Mouse (Mus musculus) heart, embryonic 10.5 days (tissue): ENCODE data around the gene Ap3m1. TPM values are rescaled to one million over a fixed set of nuclear protein-coding genes. Genes with fewer than 3 reads are reported as not detected.
A peak's percentile ranks its signal among the peaks of the same experiment; 100 is the strongest.

Experiments used
- DNase-seq: peaks from one replicate; pipeline ENCODE4 v3.0.0-alpha.2; 2017; ENCODE audit warnings: low spot score
- H3K27ac ChIP-seq: fragments of 300-500 bp; sonication (generic); 2 replicates; pipeline ENCODE4 v1.5.1; 2016; ENCODE audit warnings: mild to moderate bottlenecking
- H3K27me3 ChIP-seq: fragments of 300-500 bp; sonication (generic); 2 replicates; pipeline ENCODE4 v1.6.1; 2016; ENCODE audit warnings: mild to moderate bottlenecking; ENCODE audit not compliant: poor library complexity, insufficient read depth, severe bottlenecking
- H3K36me3 ChIP-seq: fragments of 300-500 bp; sonication (generic); 2 replicates; pipeline ENCODE4 v1.6.1; 2016; ENCODE audit warnings: mild to moderate bottlenecking, moderate library complexity
- H3K4me1 ChIP-seq: fragments of 300-500 bp; sonication (generic); 2 replicates; pipeline ENCODE4 v1.6.1; 2016; ENCODE audit warnings: mild to moderate bottlenecking
- H3K4me3 ChIP-seq: fragments of 300-500 bp; sonication (generic); 2 replicates; pipeline ENCODE4 v1.5.1; 2016; ENCODE audit warnings: mild to moderate bottlenecking, moderate library complexity
- H3K9me3 ChIP-seq: fragments of 300-500 bp; sonication (generic); 2 replicates; pipeline ENCODE4 v1.6.1; 2016; ENCODE audit warnings: mild to moderate bottlenecking, moderate library complexity
- WGBS: fragments of 180-500 bp; shearing (Covaris S2); methylation state at CpG from one replicate; pipeline ENCODE4 v1.1.7; 2016; 5-methylcytosine and 5-hydroxymethylcytosine counted together
- polyA plus RNA-seq: library from polyadenylated mRNA; unstranded; fragments of >200 nt; fragmentation: Nextera tagmentation; extraction: Ambion mirVana; gene quantifications from 2 replicates; pipeline ENCODE4 v1.2.1, GENCODE M21; 2016

The Ap3m1 gene
- polyA plus RNA-seq, 1 experiment from 2014 or later = 82.2 TPM

DNA sequence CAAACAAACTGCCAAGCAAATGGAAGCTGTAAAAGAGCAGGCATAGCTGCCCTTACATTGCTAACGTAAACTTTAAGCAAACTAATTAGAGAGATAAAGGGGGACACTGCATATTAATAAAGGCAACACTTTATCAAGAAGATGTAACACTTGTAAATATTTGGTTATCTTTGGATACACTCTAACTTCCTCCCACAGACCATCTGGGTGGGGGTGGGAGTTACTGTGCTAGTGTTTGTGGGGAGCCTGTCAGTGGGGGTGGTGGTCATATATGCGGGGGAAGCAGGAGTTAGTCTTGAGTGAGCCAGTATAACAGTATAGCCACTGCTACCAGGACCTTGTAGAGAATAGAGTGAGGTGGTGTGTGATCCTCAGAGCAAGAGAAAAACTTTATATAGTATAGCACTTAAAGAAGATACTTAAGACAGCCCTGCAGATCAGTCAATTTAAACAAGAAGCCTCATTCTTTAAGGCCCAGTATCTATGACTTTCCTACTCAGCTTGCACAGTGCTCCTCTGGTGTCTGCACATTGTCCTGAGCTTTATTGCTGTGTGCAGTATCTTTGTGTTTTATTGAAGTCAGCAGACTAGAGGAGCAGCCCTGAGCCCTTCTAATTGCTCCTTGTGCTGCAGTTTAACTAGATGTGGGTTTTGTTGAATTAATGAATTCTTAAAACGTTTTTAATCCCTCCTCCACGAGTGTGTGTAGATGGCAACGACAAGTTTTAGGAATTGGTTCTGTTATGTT, 10.6 kb upstream of the Ap3m1 start:
- 65% methylated on average over 5 of the region's 5 CpGs for WGBS
- Histone ChIP-seq H3K4me1 (peaks cover 28% of the 10 kb centered on the region), H3K27ac (no peak overlapping the region), H3K9me3 (no peaks in the 10 kb centered on the region), H3K27me3 (no peaks in the 10 kb centered on the region), H3K36me3 (0 out of 2 replicates have a peak, but pooled peaks cover under 1% of the 10 kb centered on the region), H3K4me3 (no peak overlapping the region)
- DNase-seq = no peak

DNA sequence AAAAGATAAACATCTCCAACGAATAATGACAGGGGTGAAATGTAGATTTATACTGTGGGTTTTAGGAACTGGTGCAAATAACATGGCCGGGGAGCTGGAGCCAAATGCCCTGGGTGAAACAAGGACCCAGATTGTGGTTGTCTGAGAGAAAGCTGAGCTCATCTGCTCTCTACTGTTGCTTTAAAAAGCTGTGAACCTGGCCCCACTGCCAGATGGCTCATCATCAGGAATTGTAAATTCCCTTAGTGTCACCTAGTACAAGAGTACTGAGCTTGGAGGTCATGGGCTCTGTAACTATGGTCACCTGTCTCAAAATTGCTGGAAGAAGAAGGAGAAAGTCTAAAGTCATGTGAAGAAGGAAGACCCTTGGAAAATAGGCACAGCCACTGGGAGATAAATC, 6.7 kb upstream of the Ap3m1 start:
- DNase-seq = no peak
- Histone ChIP-seq H3K27me3 (no peaks in the 10 kb centered on the region), H3K27ac (no peak overlapping the region), H3K4me3 (no peak overlapping the region), H3K4me1 (peaks cover 13% of the 10 kb centered on the region), H3K9me3 (no peaks in the 10 kb centered on the region), H3K36me3 (0 out of 2 replicates have a peak, but pooled peaks cover 9% of the 10 kb centered on the region)
- WGBS = 89% methylated on average over 2 of the region's 2 CpGs

DNA sequence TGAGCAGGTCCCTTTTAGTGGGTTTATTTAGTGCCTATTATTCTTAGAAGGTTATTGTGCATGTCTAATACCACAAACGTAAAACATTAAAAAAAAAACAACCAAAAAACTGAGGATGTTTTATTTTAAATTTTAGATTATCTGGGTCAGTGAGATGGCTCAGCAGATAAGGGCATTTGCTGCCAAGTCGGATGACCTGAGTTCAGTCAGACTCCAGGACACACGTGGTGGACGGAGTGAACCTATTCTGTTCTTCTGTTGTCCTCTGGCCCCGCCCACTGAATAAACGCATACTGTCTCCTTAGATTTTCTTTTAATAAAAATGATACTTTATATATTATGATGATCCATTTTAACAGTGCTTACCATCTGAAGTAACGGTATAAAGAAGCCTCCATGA, 1.3 kb upstream of the Ap3m1 start:
- Histone ChIP-seq H3K4me3 (peak overlapping the region; percentile 90), H3K36me3 (0 out of 2 replicates have a peak, but pooled peaks cover 9% of the 10 kb centered on the region), H3K4me1 (peaks cover 20% of the 10 kb centered on the region), H3K27me3 (no peaks in the 10 kb centered on the region), H3K27ac (peak overlapping the region; percentile 97), H3K9me3 (no peaks in the 10 kb centered on the region)
- WGBS = 46% methylated on average over 7 of the region's 7 CpGs
- DNase-seq = no peak

DNA sequence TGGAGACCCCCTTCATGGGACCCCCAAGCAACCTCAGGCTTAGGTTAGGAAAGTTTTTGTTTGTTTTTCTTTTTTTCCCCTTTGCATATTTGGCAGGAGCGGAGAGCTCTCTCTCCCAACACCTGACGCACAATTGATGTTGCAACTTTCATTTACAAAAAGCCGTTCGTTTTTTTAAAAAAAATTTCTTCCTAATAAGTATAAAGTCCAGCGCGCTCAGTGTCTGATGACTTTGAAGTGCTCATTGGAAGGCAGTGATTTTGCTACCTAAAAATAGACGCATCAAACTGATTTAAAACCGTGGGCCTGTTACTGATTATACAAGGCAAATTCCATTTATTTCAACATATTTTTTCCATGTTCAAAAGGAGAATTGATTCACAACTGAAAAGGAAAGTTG, 843 bp upstream of the Ap3m1 start:
- 0 out of 2 replicates have a peak, but pooled peaks cover 9% of the 10 kb centered on the region for H3K36me3 ChIP-seq
- WGBS = 4% methylated on average over 8 of the region's 8 CpGs
- H3K27ac ChIP-seq = peak overlapping the region; percentile 97
- peak overlapping the region; percentile 90 for H3K4me3 ChIP-seq
- no peaks in the 10 kb centered on the region for H3K27me3 ChIP-seq
- DNase-seq = no peak
- no peaks in the 10 kb centered on the region for H3K9me3 ChIP-seq
- H3K4me1 ChIP-seq = peaks cover 20% of the 10 kb centered on the region

DNA sequence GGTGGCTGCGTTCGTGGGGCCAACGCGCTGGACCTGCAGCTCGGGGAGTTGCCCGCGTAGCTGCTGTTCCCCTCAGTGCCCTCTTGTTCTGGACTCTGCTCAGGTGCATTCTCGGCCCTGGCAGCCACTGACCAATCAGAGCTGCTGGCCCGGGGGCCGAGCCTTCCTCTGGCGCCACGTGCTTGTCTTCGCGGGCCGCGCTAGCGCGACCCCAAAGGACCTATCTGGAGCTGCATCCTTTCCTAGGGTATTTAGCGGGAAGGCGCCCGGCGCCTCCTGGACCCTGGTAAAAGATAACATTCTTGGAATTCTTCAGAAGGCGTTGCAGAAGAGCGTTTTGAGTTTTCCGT, 448 bp upstream of the Ap3m1 start:
- no peaks in the 10 kb centered on the region for H3K27me3 ChIP-seq
- no peaks in the 10 kb centered on the region for H3K9me3 ChIP-seq
- peaks cover 24% of the 10 kb centered on the region for H3K4me1 ChIP-seq
- WGBS = under 1% methylated on average over 25 of the region's 25 CpGs
- H3K27ac ChIP-seq = peak overlapping the region; percentile 97
- DNase-seq = peak; percentile 93
- H3K4me3 ChIP-seq = peak overlapping the region; percentile 90
- 0 out of 2 replicates have a peak, but pooled peaks cover 9% of the 10 kb centered on the region for H3K36me3 ChIP-seq

DNA sequence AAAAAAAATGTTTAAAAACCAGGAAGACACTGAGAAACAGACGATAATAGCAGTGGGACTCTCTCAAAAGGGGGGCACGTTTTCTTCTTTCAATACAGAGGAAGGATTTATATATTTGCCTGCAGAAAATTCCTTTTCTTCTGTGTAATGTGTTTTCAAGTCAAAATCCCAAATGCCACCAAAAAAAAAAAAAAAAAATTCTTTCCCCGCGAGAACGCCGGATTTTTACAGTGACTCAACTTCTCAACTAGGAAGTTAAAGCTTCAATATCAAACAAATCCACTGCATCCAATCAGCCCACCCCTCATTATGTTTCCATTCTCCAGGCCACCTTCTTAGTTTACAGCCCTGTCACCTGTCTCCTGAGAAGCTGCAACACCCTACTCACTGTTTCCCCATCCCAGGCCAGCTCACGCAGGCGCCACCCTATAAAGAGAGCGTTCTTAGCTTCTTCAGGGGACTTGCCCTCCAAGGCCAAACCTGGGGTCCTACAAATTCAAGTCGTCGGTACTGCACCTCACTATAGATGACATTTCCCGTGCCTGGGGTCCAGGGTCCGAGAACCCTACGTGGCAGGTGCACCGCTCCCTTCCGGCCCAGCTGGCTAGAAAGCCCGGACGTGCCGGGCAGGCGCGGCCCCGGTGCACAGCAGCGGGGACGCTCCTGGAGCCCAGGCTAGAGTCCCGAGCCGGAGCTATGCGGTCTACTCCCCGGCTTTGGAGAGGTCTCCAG, 762 bp downstream of the Ap3m1 start:
- no peaks in the 10 kb centered on the region for H3K9me3 ChIP-seq
- H3K4me3 ChIP-seq = peak overlapping the region; percentile 90
- H3K36me3 ChIP-seq = 0 out of 2 replicates have a peak, but pooled peaks cover 7% of the 10 kb centered on the region
- H3K4me1 ChIP-seq = peaks cover 25% of the 10 kb centered on the region
- no peaks in the 10 kb centered on the region for H3K27me3 ChIP-seq
- peak overlapping the region; percentile 97 for H3K27ac ChIP-seq
- 8% methylated on average over 28 of the region's 28 CpGs for WGBS
- no peak for DNase-seq

DNA sequence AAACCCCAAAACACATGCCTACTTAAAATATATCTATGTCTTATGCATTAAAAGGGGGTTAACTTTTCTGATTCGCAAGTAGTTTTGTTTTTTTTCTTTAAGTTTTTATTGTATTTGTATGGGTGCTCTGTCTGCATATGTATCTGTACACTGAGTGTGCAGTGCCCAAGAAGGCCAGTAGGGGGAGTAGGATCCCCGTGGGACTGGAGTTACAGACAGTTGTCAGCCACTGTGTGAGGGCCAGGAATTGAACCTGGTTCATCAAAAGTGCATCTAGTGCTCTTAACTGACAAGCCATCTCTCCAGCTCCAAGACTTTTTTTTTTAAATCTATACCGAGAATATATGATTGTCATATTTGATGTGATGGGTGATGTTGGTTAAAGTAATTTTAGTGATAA, 1.6 kb downstream of the Ap3m1 start:
- whole genome bisulfite sequencing = 67% methylated on average over 3 of the region's 3 CpGs
- Histone ChIP-seq H3K27ac (no peak overlapping the region), H3K4me3 (peak overlapping the region; percentile 90), H3K27me3 (no peaks in the 10 kb centered on the region), H3K4me1 (peaks cover 22% of the 10 kb centered on the region), H3K9me3 (no peaks in the 10 kb centered on the region), H3K36me3 (0 out of 2 replicates have a peak, but pooled peaks cover 6% of the 10 kb centered on the region)
- DNase-seq = no peak

DNA sequence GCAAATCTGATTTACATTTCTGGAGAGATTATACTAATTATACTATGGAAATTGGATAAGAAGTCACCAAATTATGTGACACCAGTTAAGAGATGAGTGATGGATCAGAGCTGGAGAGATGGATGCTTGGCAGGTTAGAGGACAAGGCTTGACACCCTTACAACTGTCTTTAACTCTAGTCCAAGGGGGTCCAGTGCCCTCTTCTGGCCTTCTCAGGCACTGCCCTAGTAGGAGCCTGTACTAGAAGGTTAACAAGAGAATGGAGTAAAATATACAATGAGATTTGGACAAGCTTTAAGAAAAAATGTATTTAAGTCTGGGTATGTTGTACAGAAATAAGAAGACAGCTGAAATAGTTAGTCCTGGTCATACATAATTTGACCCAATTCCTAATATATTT, 3.4 kb downstream of the Ap3m1 start:
- no peak for DNase-seq
- no peak overlapping the region for H3K27ac ChIP-seq

DNA sequence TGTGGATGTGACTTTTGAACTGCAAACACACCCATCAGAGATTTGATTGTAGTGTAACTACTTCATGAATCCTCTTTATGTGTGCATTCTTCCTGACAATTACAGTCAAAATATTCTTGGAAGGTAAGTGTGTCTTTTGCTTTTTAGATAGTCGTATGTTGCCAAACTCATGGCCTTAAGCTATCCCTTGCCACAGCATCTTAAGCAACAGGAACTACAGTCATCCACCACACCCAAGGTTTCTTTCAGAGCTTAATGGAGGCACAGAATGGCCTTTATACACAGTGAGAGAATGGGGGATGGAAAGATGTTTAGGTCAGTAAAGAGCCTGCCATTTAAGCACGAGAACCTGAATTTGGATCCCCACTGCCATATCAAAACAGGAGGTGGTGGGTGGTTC, 4.5 kb downstream of the Ap3m1 start:
- H3K4me1 ChIP-seq = peaks cover 18% of the 10 kb centered on the region
- no peak for DNase-seq
- H3K36me3 ChIP-seq = peaks cover 12% of the 10 kb centered on the region
- H3K27ac ChIP-seq = no peak overlapping the region
- no peak overlapping the region for H3K4me3 ChIP-seq
- 77% methylated on average over 2 of the region's 2 CpGs for WGBS
- no peaks in the 10 kb centered on the region for H3K9me3 ChIP-seq
- H3K27me3 ChIP-seq = no peaks in the 10 kb centered on the region

More for the DNA sequence above, 3.4 kb downstream of the Ap3m1 start:
- peaks cover 8% of the 10 kb centered on the region; the same call in 1 of the 2 replicates for H3K36me3 ChIP-seq
- no peaks in the 10 kb centered on the region for H3K9me3 ChIP-seq
- H3K27me3 ChIP-seq = no peaks in the 10 kb centered on the region
- H3K4me3 ChIP-seq = no peak overlapping the region
- H3K4me1 ChIP-seq = peaks cover 22% of the 10 kb centered on the region

DNA sequence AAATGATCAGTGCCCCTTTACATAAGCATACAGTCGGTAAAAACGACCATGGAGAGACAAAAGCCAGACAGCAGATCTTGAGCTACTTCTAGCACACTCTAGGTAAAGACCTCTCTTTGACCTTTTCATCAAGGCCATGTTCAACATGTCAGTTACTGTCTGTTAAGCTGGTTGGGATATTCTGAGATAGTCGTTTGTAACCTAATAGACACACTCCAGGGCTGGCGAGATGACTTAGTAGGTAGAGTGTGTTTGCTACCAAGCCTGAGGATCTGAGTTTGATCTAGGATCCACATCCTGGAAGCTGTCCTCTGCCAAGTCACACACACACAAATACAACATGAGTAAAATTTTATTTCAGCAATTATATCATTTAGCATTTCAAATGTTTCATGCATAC, 12.7 kb downstream of the Ap3m1 start:
- H3K36me3 ChIP-seq = peaks cover 62% of the 10 kb centered on the region
- H3K9me3 ChIP-seq = no peaks in the 10 kb centered on the region
- H3K4me3 ChIP-seq = no peak overlapping the region
- no peaks in the 10 kb centered on the region for H3K4me1 ChIP-seq
- 70% methylated on average over 4 of the region's 4 CpGs for WGBS
- H3K27ac ChIP-seq = no peak overlapping the region
- no peaks in the 10 kb centered on the region for H3K27me3 ChIP-seq
- DNase-seq = no peak

DNA sequence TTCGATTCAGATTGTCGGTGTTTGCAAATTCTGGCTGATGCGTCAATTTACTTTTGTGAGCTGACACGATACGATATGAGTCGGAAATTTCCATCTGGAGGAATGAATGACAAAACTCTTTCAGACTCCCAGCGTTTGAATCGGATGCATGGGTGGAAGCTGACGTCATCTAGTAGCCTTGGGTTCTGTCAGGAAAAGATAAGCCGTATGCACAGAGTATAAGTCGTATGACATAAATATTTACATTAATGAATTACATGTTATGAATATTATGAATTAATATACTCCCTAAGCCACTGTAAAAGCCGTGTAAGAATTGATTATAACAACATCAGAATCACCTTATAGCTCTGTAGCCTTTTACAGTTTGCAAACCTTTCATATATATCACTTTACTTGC, 13.2 kb downstream of the Ap3m1 start:
- WGBS = 78% methylated on average over 12 of the region's 12 CpGs
- DNase-seq = no peak

DNA sequence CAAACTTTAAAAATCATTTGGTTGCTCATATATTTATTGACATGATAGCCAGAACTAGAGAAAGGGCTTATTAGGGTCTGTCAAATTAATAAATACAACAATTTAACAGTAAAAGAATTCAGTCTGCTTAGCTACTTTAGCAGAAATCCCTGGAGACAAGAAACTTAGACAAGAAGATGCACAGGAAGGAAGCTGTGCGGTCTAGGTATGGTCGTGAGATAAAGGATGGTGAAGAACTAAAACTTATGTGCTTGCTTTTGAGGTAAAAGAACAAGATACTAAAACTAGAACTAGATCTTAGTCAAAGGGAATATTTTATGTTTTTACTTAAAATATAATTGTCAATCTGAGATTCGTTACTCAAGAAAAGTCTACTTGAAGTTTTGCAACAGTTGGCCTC, 17.5 kb downstream of the Ap3m1 start:
- Histone ChIP-seq H3K27ac (no peak overlapping the region), H3K9me3 (no peaks in the 10 kb centered on the region)
- 90% methylated on average over 3 of the region's 3 CpGs for WGBS

More for the DNA sequence above, 13.2 kb downstream of the Ap3m1 start:
- H3K9me3 ChIP-seq = no peaks in the 10 kb centered on the region
- no peak overlapping the region for H3K27ac ChIP-seq
- no peak overlapping the region for H3K4me3 ChIP-seq
- no peaks in the 10 kb centered on the region for H3K4me1 ChIP-seq
- H3K27me3 ChIP-seq = no peaks in the 10 kb centered on the region
- peaks cover 65% of the 10 kb centered on the region for H3K36me3 ChIP-seq

DNA sequence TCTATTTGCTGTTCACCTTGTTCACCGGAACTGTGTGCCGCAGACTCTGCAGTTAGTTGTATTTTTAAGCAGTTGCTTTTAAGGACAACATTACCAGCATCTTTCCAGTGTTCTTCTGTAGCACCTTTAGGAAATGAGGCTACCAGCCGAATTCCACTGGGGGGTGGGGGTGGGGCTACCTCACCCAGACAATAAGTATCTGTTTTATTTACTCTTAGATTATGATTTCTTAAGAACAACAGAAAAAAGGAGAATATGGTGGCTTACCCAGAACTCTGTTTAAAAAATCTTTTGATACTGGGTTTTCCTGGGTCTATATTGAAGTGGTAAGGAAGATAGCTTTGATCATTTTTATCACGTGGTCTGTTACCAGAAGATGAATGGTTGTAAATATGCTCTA, 18.0 kb downstream of the Ap3m1 start:
- 92% methylated on average over 4 of the region's 4 CpGs for WGBS
- no peak for DNase-seq
- H3K27ac ChIP-seq = no peak overlapping the region
- H3K27me3 ChIP-seq = no peaks in the 10 kb centered on the region
- H3K4me3 ChIP-seq = no peak overlapping the region
- peaks cover 85% of the 10 kb centered on the region for H3K36me3 ChIP-seq
- no peaks in the 10 kb centered on the region for H3K9me3 ChIP-seq
- H3K4me1 ChIP-seq = peaks cover 9% of the 10 kb centered on the region; the same call in 1 of the 2 replicates

More for the DNA sequence above, 17.5 kb downstream of the Ap3m1 start:
- Histone ChIP-seq H3K27me3 (no peaks in the 10 kb centered on the region), H3K4me1 (peaks cover 9% of the 10 kb centered on the region; the same call in 1 of the 2 replicates), H3K4me3 (no peak overlapping the region), H3K36me3 (peaks cover 85% of the 10 kb centered on the region)
- DNase-seq = no peak
